Mouse (Mus musculus): ENCODE measurements around the gene Bmp6.

DNA sequence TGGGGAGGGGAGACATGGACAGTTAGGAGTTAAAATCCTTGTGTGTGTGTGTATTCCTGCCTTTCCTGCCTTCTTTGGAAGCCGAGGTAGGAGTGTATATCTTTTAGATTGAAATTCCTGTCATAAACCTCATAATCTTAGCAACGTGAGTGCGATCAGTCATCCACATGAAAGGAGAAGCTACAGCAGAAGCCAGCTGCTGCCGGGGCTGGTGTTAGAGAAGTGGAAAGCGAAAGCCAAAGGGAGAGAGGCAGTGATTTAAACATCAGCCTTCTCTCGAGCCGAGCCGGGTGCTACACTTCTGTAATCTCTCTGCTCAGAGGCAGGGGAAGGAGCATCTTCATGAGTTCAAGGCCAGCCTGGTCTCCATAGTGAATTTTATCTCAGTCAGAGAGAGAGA lies 48.3 kb upstream of the Bmp6 start:
- TF ChIP-seq CTCF (IDR thresholded peaks at IDR 0.05; ENCODE audit: borderline replicate concordance, insufficient read depth, low read length) (no peak), POLR2A (IDR thresholded peaks at IDR 0.05; ENCODE audit: low read depth, low read length) (no peak)
